Mouse (Mus musculus) T-helper 2 cell (primary cell): ENCODE results near the gene Defb48.

Experiments used
- in situ Hi-C: fragments of 300-600 bp; cut with MboI, MseI; formaldehyde crosslinking; loops from one replicate; pipeline ENCODE4 v1.15.1; 2025; ENCODE audit warnings: high pct_unique_total_duplicates

Gene Defb48

DNA sequence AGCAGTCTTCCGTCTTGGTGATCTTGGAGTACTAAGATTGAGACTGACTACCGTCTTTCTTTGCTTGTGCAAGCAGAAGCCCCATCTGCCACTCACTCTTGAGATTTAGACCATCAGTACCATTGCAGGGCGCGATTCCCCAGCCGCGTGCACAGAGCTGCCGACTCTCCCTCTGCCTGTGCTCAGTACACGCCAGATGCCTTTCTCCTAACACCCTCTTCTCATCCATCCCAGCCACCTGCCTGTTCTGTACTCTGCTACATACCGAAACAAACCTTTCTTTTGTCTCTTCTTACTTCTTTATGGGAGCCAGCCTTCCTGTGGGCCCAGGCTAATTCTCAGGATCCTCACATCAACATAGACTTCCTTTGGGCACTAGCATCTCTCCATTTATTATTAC is 48.9 kb downstream of the Defb48 start:
- in situ Hi-C loops = loop anchor here (10.0 kb wide), 1 partner anchor 531 kb away; no protein-coding TSS in a partner anchor

DNA sequence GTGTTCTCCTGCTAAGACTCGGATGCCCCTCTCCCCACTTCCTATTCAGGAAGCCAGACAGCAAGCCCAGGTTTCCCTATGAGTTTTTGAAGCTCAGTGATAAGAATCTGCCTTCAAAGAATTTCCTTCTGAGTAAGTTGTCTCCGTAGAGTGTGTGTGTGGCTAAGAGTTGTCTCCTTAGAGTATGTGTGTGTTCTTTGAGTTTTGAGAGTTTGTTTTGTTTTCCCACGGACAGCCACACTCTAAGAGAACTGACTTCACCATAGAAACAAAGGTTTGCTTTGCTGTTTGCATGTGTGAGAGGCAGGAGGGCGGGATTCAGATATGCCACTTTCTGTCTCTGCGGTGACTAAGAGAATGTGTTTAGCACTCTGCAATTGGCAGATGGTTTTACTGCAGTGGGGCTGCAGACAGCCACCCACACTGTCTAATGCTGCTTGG is 56.2 kb downstream of the Defb48 start:
- in situ Hi-C loops = loop anchor here (5.0 kb wide), 1 partner anchor 91 kb away; the partner anchor contains the start of gene Wdfy2
